Mouse (Mus musculus) gastrocnemius, postnatal 36 days (tissue): ENCODE results near the gene Klrd1. TPM values are rescaled to one million over a fixed set of nuclear protein-coding genes. Genes with fewer than 3 reads are reported as not detected.
"Not testable (repeated sequence)": the region's sequence is repeated elsewhere in the genome, so short reads cannot be mapped to it uniquely, and the experiment has no call there.

Source experiments
- DNase-seq, 2 experiments: peaks; one replicate each; pipeline ENCODE4 v3.0.0; 2022
- intact Hi-C: fragments of 180-260 bp; cut with DNase I; formaldehyde crosslinking; loops from one replicate; pipeline ENCODE4 v1.15.1; 2025
- long read RNA-seq, 2 experiments: library from polyadenylated mRNA; stranded (forward); transcript quantifications; one replicate each; pipeline ENCODE4 v2.0.0; 2021
- total RNA-seq, 2 experiments: library from RNA; stranded (reverse); gene quantifications; 2 replicates each; pipeline ENCODE4 v1.2.3; 2021

Klrd1 gene
- not detected for total RNA-seq
- long read RNA-seq, experiment 1: 0 reads
- long read RNA-seq, experiment 2: 0 reads

DNA sequence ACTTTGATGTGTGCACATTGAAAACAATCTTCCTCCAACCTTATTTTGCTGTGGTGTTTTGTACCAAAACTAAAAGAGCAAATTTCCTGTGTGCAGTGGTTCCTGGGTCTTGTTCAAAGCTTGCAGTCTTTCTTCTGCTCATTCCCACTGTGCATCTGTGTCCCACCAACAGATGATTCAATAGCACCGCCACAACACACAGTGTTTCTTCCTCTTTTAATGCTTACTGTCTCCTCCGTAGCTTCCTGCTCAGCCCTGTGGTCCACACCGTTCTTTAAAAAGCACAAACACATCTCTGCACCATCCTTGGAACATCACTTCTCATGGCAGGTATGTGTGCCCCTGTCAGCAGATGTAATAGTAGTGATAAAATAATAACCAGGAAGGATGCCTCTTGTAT, at the start of gene Klrd1:
TSS of gene Klrd1 (plus strand) at position 275 of the 400 bp plus-strand sequence.
- intact Hi-C loops: no loop called here
- no peak for DNase-seq

DNA sequence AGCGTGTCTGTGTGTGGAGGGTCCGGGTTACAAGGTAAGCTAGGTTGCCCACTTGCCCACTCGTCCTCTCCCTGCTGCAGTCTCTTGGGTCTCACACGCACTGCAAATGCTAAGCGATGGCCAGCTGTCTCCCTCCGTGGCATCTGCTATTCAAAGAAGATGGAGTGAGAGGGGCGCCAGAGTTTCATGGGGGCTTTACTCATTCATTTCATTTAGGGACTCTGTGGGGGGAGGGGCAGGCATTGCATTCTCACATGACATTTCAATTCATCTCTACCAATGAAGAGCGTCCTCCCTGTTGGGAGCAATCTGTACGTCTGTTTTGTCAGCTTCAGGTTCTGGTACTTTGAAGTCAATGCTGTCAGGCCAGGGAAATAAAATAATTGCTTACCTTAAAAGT, 49.7 kb upstream of the Klrd1 start:
- no peak for DNase-seq
- intact Hi-C loops: no loop called here

DNA sequence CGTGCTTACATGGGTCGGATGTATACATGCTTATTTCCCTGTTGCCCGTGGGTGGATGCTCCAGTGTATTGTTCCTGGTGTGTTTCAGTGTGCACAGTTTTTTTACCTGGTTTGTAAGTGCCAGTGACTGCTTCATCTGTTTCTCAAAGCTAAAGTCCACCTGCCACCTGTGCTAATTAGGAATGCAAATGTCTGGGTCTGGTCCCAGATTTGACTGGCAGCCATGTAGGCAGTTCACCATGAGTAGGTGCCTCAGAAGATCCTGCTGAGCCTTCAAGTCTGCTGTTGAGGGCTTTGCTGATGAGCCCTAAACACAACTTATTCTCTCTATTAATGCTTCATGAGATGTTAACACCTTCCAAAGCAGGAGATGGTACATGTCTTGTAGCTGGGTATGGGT, 49.0 kb upstream of the Klrd1 start:
- intact Hi-C loops: no loop called here
- no peak for DNase-seq

DNA sequence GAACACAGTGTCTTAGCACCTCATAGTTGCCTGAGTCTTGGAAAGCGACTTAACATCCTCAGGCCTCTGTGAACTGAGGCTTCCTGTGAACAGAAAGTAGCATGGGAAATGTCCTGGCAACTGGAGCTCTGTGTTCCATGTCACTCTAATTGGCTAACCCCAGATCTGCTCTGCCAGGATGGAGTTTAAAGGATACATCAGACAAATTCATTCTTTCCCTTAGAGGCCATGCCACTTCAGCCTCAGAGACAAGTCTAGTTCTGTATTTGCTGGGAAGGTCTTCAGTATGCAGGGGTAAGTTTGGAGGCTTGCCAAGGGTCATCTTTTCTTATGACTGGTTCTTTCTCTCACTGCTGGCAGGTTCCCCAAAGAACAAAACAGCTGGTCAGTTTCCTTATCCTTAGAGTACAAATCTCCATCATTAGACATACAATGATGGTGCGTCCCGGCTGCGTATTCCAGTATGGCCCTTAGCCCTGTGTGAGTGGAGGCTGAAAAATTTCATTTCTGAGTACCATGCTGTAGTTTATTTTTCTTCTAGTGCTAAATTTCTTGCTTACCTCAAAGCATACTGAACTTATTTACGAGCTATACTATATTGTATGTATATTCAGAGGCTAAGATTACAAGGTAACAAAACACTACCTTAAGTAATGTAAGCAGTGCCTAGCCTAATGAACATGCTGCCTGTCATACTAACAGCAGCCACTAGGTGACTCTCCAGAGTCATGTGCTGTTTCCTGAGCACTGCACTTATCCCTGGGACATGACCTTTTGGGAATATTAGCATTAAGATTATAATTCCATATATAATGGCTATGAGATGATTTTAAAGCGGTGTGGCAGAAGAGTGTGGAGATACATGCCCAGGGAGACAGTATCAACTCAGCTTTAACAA, 47.6 kb upstream of the Klrd1 start:
- peak in 1 of 2 experiments; percentile 44 for DNase-seq
- intact Hi-C loops: no loop called here

DNA sequence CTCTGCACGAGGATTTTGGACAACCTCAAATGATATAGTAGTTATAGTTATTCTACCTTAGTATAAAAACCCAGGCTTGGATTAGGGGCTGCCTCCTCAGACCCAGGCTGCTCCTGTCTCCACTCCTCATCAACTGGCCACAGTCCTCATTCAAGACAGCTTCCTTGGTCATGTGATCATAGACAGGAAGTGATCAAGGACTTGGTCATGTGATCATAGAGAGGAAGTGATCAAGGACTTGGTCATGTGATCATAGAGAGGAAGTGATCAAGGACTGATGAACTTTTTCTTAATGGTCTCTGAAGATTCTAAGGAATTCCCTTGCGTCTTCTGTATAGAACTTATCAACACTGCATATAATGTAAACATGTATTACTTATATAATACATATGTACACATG, 44.3 kb upstream of the Klrd1 start:
- DNase-seq: no peak

DNA sequence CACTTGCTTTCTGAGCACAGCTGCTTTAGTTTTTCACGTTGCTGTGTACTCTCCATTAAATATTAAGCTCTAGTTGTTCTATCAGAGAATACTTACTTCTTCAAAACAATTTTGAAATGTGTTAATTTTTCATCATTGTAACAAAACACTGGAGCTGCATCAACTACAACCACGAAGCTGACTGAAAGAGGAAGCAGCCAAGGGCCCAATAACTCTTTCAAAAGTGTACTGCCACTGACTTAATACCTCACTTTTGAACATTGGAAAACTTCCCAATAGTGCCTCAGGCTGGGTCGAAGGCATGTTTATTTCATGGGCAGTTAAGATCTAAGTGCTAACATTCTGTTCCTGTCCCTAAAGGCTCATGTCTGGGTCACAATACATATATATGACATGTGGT, 43.6 kb upstream of the Klrd1 start:
- DNase-seq: no peak
- intact Hi-C loops: no loop called here

More for the DNA sequence above, 44.3 kb upstream of the Klrd1 start:
- intact Hi-C loops: no loop called here

DNA sequence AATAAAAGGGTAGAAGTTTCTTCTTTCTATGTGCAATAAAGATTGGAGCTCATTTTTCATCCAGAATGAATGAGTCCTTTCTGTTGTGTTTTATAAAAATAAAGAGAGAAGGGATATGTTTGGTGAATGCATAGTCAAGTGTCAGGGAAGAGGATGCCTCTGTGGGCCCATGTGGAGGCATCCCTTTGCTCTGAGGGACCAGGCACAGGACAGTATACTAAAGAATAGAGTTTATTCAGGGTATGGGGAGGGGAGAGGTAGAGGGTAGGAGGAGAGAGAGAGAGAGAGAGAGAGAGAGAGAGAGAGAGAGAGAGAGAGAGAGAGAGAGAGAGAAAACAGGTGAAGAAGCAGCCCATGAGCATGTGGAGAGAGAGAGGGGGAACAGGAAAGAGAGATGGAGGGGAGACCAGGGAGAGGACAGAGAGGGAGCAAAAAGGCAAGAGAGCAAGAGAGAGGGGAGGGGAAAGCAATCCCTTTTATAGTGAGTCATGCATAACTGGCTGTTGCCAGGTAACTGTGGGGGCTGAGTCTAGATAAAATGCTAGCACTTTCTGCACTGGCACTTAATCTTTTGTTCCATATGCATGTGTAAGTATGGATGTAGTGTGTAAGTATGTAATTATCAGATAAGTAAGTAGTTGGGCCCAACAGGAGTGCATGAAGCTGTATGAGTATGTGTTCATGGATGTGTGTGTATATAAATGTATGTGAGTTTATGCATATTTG, 34.1 kb upstream of the Klrd1 start:
- intact Hi-C loops: no loop called here
- no peak for DNase-seq

DNA sequence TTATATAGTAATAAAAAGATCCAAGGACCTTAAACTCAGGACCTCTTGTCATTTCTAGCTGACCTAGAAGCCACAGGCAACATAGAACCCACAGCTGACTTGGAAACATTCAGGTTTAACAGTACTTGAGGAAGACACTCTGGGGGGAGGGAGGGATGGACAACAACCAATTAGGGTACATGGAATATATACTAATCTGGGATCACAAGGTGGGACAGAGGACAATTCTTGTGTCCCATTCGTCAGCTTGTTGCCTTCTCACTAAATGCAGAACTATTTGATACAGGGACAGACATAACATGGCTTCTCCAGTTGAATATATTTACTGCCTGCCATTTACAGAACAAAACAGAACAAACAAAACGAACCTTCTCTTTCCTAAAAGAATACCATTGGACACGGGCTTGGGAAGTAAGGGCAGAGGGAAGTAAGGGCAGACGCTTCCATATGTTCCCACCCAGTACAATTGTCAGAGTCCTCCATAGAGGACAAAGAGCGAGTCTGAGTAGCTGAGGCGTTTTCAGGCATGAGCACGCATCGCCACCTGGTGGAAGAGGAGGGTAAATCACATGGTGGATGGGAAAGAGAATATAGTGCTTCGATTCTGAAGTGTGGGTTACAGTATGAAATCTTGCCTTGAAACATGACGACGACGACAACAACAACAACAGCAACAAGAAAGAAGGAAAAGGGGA, 32.5 kb upstream of the Klrd1 start:
- DNase-seq: peak; percentile 40 to 51
- intact Hi-C loops: no loop called here

- no peak for DNase-seq
- intact Hi-C loops: no loop called here
Observed at GRCm38 (mm10) chr6:129559641-129560027, 31.9 kb upstream of the Klrd1 start.

GRCm38 (mm10) chr6:129565257-129565656, 26.3 kb upstream of the Klrd1 start:
- intact Hi-C loops: no loop called here
- DNase-seq: no peak

DNA sequence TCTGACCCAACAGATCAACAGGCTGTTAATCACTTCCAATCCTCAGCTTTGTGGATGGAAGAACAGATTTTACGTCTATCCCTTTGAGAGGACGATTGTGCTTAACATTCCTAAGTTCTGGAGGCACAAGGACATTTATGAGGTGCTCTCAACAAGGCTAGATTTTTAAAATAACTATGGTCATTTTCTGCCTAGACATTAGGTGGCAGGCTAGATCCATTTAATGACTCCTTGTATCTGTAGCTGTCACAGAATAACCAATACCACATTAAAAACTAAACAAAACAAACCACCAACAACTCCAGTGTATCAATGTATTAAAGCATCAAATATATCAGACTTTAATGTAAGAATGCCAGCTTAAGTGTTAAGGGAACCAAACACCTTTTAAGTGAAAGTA, 16.3 kb upstream of the Klrd1 start:
- intact Hi-C loops: no loop called here
- DNase-seq: no peak

GRCm38 (mm10) chr6:129577605-129578004, 14.0 kb upstream of the Klrd1 start, which contains the start of gene Klre1:
Gene Klre1, plus strand, starts transcription at chr6:129577905.
- intact Hi-C loops: no loop called here
- DNase-seq: no peak

DNA sequence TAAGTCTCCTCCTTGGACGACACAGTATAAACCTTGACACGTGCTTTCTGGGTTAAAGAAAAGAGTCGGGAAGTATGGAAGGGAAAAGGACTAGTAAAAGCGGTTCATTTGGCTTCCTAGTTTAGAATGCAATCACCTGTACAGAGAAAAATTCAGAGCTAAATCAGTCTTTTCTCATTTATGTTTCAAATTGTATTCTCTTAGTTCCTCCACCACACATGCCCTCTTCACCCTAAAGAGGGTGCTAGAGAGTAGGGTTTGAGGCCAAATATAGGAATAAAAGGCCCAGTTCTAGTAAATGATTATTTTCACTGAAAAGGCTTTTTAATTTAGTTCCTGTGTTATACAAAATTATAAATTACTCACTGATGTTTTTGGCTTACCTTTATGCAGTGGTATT, 10.3 kb upstream of the Klrd1 start:
- intact Hi-C loops: no loop called here
- no peak for DNase-seq

GRCm38 (mm10) chr6:129581896-129582295, 9.7 kb upstream of the Klrd1 start:
- no peak for DNase-seq
- intact Hi-C loops: no loop called here

- intact Hi-C loops: no loop called here
- no peak for DNase-seq
Observed at GRCm38 (mm10) chr6:129583014-129583413, 8.6 kb upstream of the Klrd1 start.

DNA sequence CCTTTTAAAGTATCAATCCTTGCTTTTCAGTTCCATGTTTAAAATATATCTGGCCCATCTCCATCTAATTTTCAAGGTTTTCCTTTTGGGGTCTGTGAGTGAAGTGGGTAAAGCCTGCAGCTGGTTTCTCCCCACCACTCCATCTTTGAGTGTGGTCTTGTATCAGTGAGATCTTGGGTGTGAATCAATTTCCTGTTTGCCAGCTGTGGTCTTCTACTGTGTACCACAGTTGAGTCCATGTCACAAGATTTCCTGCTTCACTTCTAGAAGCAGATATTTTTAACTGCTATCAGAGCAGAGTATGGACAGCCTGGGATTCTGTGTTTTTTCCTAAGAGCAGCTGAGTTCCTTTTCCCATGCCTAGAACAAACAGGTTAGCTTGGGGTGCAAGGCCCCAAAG, 16.8 kb downstream of the Klrd1 start:
- no peak for DNase-seq
- intact Hi-C loops: no loop called here

DNA sequence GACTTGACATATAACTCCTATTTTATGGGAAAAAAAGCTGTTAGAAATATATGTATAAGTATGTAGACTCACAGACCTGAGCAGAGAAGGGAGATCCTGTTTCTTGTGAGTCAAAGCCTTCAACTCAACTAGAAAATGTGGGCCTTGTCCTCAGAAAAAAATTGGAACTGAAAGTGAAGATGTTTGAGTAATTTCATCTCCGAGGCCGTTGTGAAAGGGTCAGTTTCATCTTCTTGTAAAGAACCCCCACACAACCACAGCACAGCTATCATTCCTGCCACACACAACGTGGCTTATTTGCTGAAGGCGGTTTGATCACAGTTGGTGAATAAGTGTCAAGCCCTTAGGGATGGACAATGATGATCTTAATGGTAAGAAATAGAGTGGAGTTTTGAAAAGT, 32.2 kb downstream of the Klrd1 start, which contains the start of gene Klrk1:
TSS of gene Klrk1 (minus strand) at position 130 of the 400 bp plus-strand sequence.
- no peak for DNase-seq
- intact Hi-C loops: no loop called here

DNA sequence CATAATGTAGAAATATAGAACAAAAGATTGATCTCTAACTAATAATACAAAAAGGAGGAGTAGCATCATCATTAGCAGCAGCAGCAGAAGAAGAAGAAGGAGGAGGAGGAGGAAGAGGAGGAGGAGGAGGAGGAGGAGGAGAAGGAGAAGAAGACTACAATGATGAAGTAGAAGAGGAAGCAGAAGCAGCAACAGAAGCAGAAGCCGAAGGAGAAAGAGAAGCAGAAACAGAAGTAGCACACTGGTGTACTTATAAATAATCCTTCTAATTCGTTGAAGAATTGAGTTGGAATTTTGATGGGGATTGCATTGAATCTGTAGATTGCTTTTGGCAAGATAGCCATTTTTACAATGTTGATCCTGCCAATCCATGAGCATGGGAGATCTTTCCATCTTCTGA, 39.5 kb downstream of the Klrd1 start:
- intact Hi-C loops, DNase-seq: not testable (repeated sequence)

GRCm38 (mm10) chr6:129643237-129643636, 51.7 kb downstream of the Klrd1 start, which contains the start of gene Klrc3:
Gene Klrc3, minus strand, starts transcription at chr6:129643337.
- DNase-seq, intact Hi-C loops: not testable (repeated sequence)

DNA sequence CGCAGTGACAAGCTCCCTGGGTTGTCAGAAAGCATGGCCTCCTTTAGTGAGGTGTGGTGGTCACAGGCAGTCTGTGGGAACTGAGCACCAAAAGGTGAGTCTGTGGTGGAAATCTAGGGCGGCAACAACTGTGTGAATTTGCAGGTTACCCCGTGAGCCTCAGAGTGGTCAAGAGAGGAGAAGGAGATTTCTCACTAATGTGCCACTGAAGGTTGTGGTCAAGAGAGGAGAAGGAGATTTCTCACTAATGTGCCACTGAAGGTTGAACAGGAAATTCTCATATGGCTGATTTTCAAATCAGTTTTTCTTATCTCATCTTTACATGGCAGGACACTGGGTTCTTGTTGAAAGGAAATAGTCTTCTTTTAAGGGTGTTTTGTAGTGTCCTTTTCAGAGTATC, 52.5 kb downstream of the Klrd1 start:
- DNase-seq, intact Hi-C loops: not testable (repeated sequence)
